Mouse (Mus musculus) embryonic facial prominence, embryonic 12.5 days (tissue): ENCODE measurements around the gene Tmem230. TPM values are rescaled to one million over a fixed set of nuclear protein-coding genes. Genes with fewer than 3 reads are reported as not detected.

Experiments used
- ATAC-seq: fragments of 200-750 bp; cut with Nextera tagmentation; 2 replicates; pipeline ENCODE4 v1.8.0; 2017; ENCODE audit not compliant: insufficient number of reproducible peaks, insufficient read depth, low FRiP score, low TSS enrichment
- H3K27ac ChIP-seq: fragments of 300-500 bp; sonication (generic); 2 replicates; pipeline ENCODE4 v1.5.1; 2016; ENCODE audit warnings: mild to moderate bottlenecking
- H3K27me3 ChIP-seq: fragments of 300-500 bp; sonication (generic); 2 replicates; pipeline ENCODE4 v1.6.1; 2016; ENCODE audit warnings: mild to moderate bottlenecking, moderate library complexity
- H3K36me3 ChIP-seq: fragments of 300-500 bp; sonication (generic); 2 replicates; pipeline ENCODE4 v1.6.1; 2016; ENCODE audit warnings: mild to moderate bottlenecking
- H3K4me1 ChIP-seq: fragments of 300-500 bp; sonication (generic); 2 replicates; pipeline ENCODE4 v1.6.1; 2016
- H3K4me2 ChIP-seq: fragments of 300-500 bp; sonication (generic); replicated peaks from 2 replicates; pipeline ENCODE4 v1.6.1; 2016; ENCODE audit warnings: mild to moderate bottlenecking, moderate library complexity
- H3K4me3 ChIP-seq: fragments of 300-500 bp; sonication (generic); 2 replicates; pipeline ENCODE4 v1.5.1; 2016; ENCODE audit warnings: mild to moderate bottlenecking
- H3K9ac ChIP-seq: fragments of 300-500 bp; sonication (generic); 2 replicates; pipeline ENCODE4 v1.6.1; 2016; ENCODE audit warnings: mild to moderate bottlenecking, moderate library complexity
- H3K9me3 ChIP-seq: fragments of 300-500 bp; sonication (generic); 2 replicates; pipeline ENCODE4 v1.6.1; 2016; ENCODE audit warnings: mild to moderate bottlenecking, moderate library complexity
- WGBS: fragments of 180-500 bp; shearing (Covaris S2); methylation state at CpG from one replicate; pipeline ENCODE4 v1.1.7; 2016; 5-methylcytosine and 5-hydroxymethylcytosine counted together
- polyA plus RNA-seq: library from polyadenylated mRNA; unstranded; fragments of >200 nt; fragmentation: Nextera tagmentation; extraction: Ambion mirVana; gene quantifications from 2 replicates; pipeline ENCODE4 v1.2.1, GENCODE M21; 2016

Tmem230 gene
- polyA plus RNA-seq, 1 experiment from 2014 or later = 54.8 TPM

DNA sequence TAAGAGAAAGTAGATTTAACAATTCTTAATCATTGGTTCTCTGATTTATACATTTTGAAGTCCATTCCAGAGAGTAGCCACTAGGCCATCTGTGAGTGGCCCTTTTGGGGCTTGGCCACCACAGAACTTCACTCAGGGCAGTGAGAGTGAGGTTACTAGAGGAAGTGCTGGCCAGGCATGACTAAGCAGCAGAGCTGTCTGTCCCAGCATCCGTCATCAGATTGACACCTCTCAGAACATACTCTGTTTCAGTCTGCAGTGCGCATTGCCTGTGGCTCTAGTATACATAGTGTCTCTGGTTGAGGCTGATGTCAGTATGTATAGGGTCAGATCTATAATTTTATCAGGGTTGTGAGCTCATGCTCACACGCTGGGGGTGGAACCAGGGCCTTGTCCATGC, 21.6 kb upstream of the Tmem230 start:
- H3K4me1 ChIP-seq = peaks cover 8% of the 10 kb centered on the region
- no peaks in the 10 kb centered on the region for H3K9me3 ChIP-seq
- H3K27ac ChIP-seq = no peak overlapping the region
- ATAC-seq = no peak
- 86% methylated on average over 3 of the region's 3 CpGs for WGBS
- H3K4me3 ChIP-seq = no peak overlapping the region
- H3K9ac ChIP-seq = no peak overlapping the region
- no peak overlapping the region for H3K4me2 ChIP-seq
- no peaks in the 10 kb centered on the region for H3K36me3 ChIP-seq
- H3K27me3 ChIP-seq = no peaks in the 10 kb centered on the region

DNA sequence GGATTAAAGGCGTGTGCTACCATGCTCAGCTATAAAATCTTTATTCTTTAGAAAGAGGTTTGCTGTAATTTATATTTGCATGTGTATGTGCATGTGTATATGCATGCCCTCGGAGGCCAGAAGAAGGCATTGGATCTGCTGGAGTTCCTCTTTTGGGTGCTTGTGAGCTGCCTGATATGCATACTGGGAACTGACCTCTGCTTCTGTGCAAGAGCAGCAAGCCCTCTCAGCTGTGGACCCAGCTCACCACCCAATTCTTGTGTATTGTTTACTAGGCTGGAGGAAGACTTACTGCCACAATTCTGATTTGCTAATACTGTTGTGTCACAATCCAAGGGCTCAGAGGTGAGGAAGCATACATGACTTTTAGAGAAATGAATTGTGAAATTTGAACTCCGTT, 18.5 kb upstream of the Tmem230 start:
- Histone ChIP-seq H3K36me3 (no peaks in the 10 kb centered on the region), H3K4me2 (no peak overlapping the region), H3K9ac (no peak overlapping the region), H3K4me1 (peaks cover 8% of the 10 kb centered on the region), H3K9me3 (no peaks in the 10 kb centered on the region), H3K27ac (no peak overlapping the region), H3K4me3 (no peak overlapping the region), H3K27me3 (no peaks in the 10 kb centered on the region)
- ATAC-seq = no peak
- WGBS = 94% methylated on average over 3 of the region's 3 CpGs

- WGBS = 85% methylated on average over 9 of the region's 9 CpGs
- H3K27me3 ChIP-seq = no peaks in the 10 kb centered on the region
- H3K9ac ChIP-seq = no peak overlapping the region
- H3K4me3 ChIP-seq = no peak overlapping the region
- no peak overlapping the region for H3K27ac ChIP-seq
- H3K36me3 ChIP-seq = no peaks in the 10 kb centered on the region
- ATAC-seq = no peak
- H3K4me2 ChIP-seq = no peak overlapping the region
- peaks cover 8% of the 10 kb centered on the region for H3K4me1 ChIP-seq
- no peaks in the 10 kb centered on the region for H3K9me3 ChIP-seq
These were observed 17.6 kb upstream of the Tmem230 start for GRCm38 (mm10) chr2:132265196-132265595.

DNA sequence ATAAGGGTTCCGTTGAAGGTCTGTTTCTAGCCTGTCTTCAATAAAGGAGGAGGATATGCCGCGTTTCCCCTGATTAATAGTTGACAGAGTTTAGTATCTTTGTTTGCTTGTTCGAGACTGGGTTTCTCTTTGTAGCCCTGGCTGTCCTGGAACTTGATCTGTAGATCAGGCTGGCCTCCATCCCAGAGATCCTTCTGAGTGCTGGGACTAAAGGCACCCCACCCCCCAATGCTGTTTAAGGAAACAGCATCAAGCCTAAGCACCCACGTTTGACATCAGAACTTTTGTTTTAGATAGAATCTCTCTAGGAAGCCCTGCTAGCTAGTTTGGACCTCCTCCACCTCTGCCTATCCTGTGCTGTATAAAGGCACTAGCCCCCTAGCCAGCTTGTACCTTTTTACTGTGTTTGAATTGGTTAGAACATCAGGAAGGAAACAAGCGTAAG, 16.7 kb upstream of the Tmem230 start:
- Histone ChIP-seq H3K4me1 (peaks cover 8% of the 10 kb centered on the region), H3K9ac (peak overlapping the region; percentile 94; the same call in 1 of the 2 replicates), H3K4me3 (peak overlapping the region; percentile 91), H3K36me3 (no peaks in the 10 kb centered on the region), H3K27me3 (no peaks in the 10 kb centered on the region), H3K9me3 (no peaks in the 10 kb centered on the region), H3K4me2 (peak overlapping the region; percentile 72), H3K27ac (no peak overlapping the region)
- no peak for ATAC-seq
- WGBS = 16% methylated on average over 6 of the region's 6 CpGs

DNA sequence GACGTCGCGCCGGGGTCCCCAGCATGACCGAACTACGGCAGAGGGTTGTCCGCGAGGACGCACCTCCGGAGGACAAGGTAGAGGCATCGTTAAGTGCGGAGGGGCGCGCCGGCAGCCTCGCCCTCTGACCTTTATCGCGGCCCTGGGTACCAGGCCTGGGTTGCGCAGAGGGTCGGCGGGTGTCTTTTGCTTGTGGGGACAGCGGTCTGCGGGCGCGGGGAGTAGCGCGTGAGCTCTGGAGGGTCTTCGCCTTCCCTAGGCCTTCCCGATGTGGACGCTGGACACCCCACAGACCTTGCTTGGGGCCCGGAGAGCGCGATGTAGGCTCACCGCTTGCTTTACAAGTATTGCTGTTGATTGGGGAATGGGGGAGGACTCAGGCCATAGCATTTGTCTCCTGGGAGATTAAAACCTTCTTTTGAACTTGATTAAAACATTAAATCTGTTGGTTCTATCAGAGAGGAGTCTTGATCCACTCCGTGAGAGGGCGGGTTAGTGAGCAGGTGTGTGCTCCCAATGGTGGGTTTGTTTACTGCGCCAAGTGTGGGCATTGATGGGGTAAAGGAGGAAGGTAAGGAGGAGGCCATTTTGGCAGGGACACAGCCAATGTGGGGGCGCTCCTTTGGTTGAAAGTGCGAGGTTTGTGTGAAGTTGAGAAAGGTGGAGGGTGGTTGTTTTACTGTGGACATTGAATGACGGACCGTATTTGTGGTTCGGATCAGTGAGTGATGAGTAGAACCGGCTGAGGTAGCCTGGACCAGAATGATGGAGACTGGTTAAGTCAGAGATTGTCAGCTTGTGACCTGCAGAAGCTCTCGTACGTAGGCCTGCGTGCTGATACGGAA, 16.0 kb upstream of the Tmem230 start:
- 1% methylated on average over 42 of the region's 47 CpGs for WGBS
- Histone ChIP-seq H3K4me1 (peaks cover 8% of the 10 kb centered on the region), H3K9me3 (no peaks in the 10 kb centered on the region), H3K9ac (peak overlapping the region; percentile 94), H3K4me2 (peak overlapping the region; percentile 72), H3K27me3 (no peaks in the 10 kb centered on the region), H3K36me3 (no peaks in the 10 kb centered on the region), H3K27ac (peak overlapping the region; percentile 72), H3K4me3 (peak overlapping the region; percentile 91)
- peak; percentile 62; the same call in 1 of the 2 replicates for ATAC-seq

GRCm38 (mm10) chr2:132262879-132263398, 15.3 kb upstream of the Tmem230 start, which contains the start of gene Cds2:
Gene Cds2 (plus strand): TSS chr2:132263148.
- peak; percentile 98 for ATAC-seq
- Histone ChIP-seq H3K27ac (peak within 1 kb of the TSS; percentile 72), H3K36me3 (no peaks in the 10 kb centered on the region), H3K27me3 (no peaks in the 10 kb centered on the region), H3K4me2 (peak within 1 kb of the TSS; percentile 72), H3K4me3 (peak within 1 kb of the TSS; percentile 91), H3K9ac (peak within 1 kb of the TSS; percentile 94), H3K4me1 (peaks cover 8% of the 10 kb centered on the region), H3K9me3 (no peaks in the 10 kb centered on the region)
- under 1% methylated on average over 49 of the region's 49 CpGs for WGBS

- Histone ChIP-seq H3K4me3 (no peak overlapping the region), H3K27me3 (no peaks in the 10 kb centered on the region), H3K4me2 (no peak overlapping the region), H3K9me3 (no peaks in the 10 kb centered on the region), H3K9ac (no peak overlapping the region), H3K27ac (no peak overlapping the region), H3K36me3 (no peaks in the 10 kb centered on the region), H3K4me1 (peaks cover 8% of the 10 kb centered on the region)
- WGBS = 77% methylated on average over 6 of the region's 6 CpGs
- ATAC-seq = no peak
These were observed 14.6 kb upstream of the Tmem230 start for GRCm38 (mm10) chr2:132262175-132262574.

GRCm38 (mm10) chr2:132260601-132261000, 13.0 kb upstream of the Tmem230 start:
- Histone ChIP-seq H3K4me3 (no peak overlapping the region), H3K9me3 (no peaks in the 10 kb centered on the region), H3K36me3 (no peaks in the 10 kb centered on the region), H3K9ac (no peak overlapping the region), H3K27ac (no peak overlapping the region), H3K4me1 (peaks cover 8% of the 10 kb centered on the region), H3K27me3 (no peaks in the 10 kb centered on the region), H3K4me2 (no peak overlapping the region)
- WGBS = 96% methylated on average over 3 of the region's 3 CpGs
- ATAC-seq = no peak

DNA sequence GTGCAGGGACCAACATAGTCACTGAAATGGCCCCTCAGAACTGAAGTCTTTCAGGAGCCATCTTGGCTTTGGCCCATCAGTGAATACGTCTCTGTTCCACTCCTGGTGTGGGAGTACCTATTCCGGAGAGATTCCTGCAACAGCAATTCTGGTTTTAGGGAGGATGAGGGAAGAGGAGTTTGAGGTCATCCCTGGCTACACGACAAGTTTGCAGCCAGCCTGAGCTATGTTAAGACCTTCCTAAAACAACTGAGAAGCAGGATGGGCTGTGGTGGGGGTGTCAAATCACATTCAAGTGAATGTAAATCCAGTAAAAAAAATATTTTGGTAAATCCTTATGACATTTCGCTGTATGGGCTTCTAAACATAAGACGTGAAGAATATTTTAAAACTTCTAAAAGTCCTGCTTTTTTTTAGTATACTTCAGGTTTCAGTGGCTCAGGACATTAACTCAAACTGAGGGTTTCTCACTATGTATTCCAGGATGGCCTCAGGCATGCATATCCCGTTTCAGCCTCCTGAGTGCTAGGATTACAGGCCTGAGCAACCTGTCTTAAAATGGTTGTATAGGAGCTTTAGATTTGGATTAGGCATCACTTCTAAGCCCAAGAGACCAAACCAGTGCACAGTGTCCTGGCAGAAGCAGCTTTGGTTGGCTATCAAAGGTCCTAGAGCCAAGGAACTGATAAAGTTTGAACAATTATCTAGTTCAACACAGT, 9.9 kb upstream of the Tmem230 start:
- Histone ChIP-seq H3K27ac (no peak overlapping the region), H3K4me2 (no peak overlapping the region), H3K4me3 (no peak overlapping the region), H3K36me3 (no peaks in the 10 kb centered on the region), H3K9ac (no peak overlapping the region), H3K4me1 (no peaks in the 10 kb centered on the region), H3K27me3 (no peaks in the 10 kb centered on the region), H3K9me3 (no peaks in the 10 kb centered on the region)
- ATAC-seq = no peak
- WGBS = 90% methylated on average over 6 of the region's 6 CpGs

DNA sequence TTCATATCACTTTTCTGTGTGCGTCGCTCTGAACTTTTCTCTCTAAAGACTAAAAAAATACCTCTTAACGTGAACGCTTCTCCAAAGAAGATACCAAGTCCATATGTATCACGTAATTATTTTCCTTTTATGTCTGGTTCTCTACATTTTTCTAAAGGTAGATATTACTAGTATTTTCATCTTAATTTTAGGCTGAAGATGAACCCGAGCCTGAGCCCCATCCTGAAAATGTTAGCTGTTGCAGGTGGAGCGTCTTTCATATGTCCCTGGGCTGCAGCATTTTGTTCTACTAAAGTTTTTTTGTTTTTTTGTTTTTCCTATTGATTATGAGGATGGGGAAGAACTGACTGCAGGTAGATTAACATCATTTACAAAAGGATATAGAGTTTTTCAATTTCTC, 6.0 kb upstream of the Tmem230 start:
- 0 out of 2 replicates have a peak overlapping the region, but pooled peaks have one; percentile 50 for H3K9ac ChIP-seq
- peaks cover 13% of the 10 kb centered on the region; the same call in 1 of the 2 replicates for H3K4me1 ChIP-seq
- no peak for ATAC-seq
- peaks cover 19% of the 10 kb centered on the region for H3K36me3 ChIP-seq
- H3K9me3 ChIP-seq = no peaks in the 10 kb centered on the region
- peak overlapping the region; percentile 81 for H3K27ac ChIP-seq
- H3K4me3 ChIP-seq = peak overlapping the region; percentile 50
- no peaks in the 10 kb centered on the region for H3K27me3 ChIP-seq
- under 1% methylated on average over 7 of the region's 7 CpGs for WGBS
- H3K4me2 ChIP-seq = peak overlapping the region; percentile 47

GRCm38 (mm10) chr2:132252542-132253528, 5.2 kb upstream of the Tmem230 start, which contains the start of gene Pcna:
Gene Pcna (minus strand): TSS chr2:132253314.
- ATAC-seq = peak; percentile 98
- under 1% methylated on average over 79 of the region's 79 CpGs for WGBS
- Histone ChIP-seq H3K4me3 (peak within 1 kb of the TSS; percentile 50), H3K4me1 (peaks cover 15% of the 10 kb centered on the region; the same call in 1 of the 2 replicates), H3K9me3 (no peaks in the 10 kb centered on the region), H3K9ac (peak within 1 kb of the TSS; percentile 50), H3K4me2 (peak within 1 kb of the TSS; percentile 47), H3K36me3 (peaks cover 21% of the 10 kb centered on the region), H3K27me3 (no peaks in the 10 kb centered on the region), H3K27ac (peak within 1 kb of the TSS; percentile 81)
